In genomic region chr4:140957725-140958124, GRCm38 (mm10) we compare ENCODE assay signal across 8 mouse cellular contexts. TPM values are rescaled to one million over a fixed set of nuclear protein-coding genes. Genes with fewer than 3 reads are reported as not detected.
DNase-seq lines count a peak whose midpoint lies in the region; ATAC-seq and TF ChIP-seq lines count a peak whose summit lies in the region.

No protein-coding gene starts in this region.

- H3K9ac ChIP-seq in embryonic facial prominence, embryonic 11.5 days (replicated peaks; ENCODE audit: low read length), result peak overlapping the region; percentile 33
- H3K9ac ChIP-seq in intestine, postnatal 0 days (ENCODE audit: low read depth, low read length), result peak overlapping the region; percentile 37; the same call in 1 of the 2 replicates
- peak overlapping the region; percentile 55 for H3K9ac ChIP-seq in limb, embryonic 13.5 days
- H3K9ac ChIP-seq in midbrain, embryonic 14.5 days (replicated peaks; ENCODE audit: low read length), result peak overlapping the region; percentile 25; the same call in 1 of the 2 replicates

- H3K27me3 ChIP-seq in embryonic facial prominence, embryonic 11.5 days (ENCODE audit: control insufficient read depth, insufficient read depth, low read length), result no peaks in the 10 kb centered on the region
- H3K27me3 ChIP-seq in intestine, postnatal 0 days (replicated peaks; ENCODE audit: control insufficient read depth, insufficient read depth, low read length), result no peaks in the 10 kb centered on the region
- H3K27me3 ChIP-seq in limb, embryonic 13.5 days, result peaks cover 4% of the 10 kb centered on the region; the same call in 1 of the 2 replicates
- no peaks in the 10 kb centered on the region for H3K27me3 ChIP-seq in midbrain, embryonic 14.5 days (ENCODE audit: control insufficient read depth, insufficient read depth, low read length)
- no peaks in the 10 kb centered on the region for H3K27me3 ChIP-seq in spleen, adult 2 months (ENCODE audit: control insufficient read depth, insufficient read depth, low read length)

- 1% methylated on average over 13 of the region's 13 CpGs for WGBS in embryonic facial prominence, embryonic 11.5 days
- WGBS in intestine, postnatal 0 days, result 3% methylated on average over 13 of the region's 13 CpGs
- under 1% methylated on average over 13 of the region's 13 CpGs for WGBS in limb, embryonic 13.5 days
- under 1% methylated on average over 13 of the region's 13 CpGs for WGBS in midbrain, embryonic 14.5 days
- WGBS in spleen, adult 2 months, result 6% methylated on average over 13 of the region's 13 CpGs

- no peaks in the 10 kb centered on the region for H3K9me3 ChIP-seq in embryonic facial prominence, embryonic 11.5 days (replicated peaks; ENCODE audit: control insufficient read depth, low read length)
- H3K9me3 ChIP-seq in intestine, postnatal 0 days (ENCODE audit: control insufficient read depth), result no peaks in the 10 kb centered on the region
- H3K9me3 ChIP-seq in limb, embryonic 13.5 days, result no peaks in the 10 kb centered on the region
- H3K9me3 ChIP-seq in midbrain, embryonic 14.5 days (ENCODE audit: control insufficient read depth, low read length), result no peaks in the 10 kb centered on the region

- no peak for TF ChIP-seq POLR2A in spleen, adult 2 months (IDR thresholded peaks at IDR 0.05; ENCODE audit: low read depth, low read length)

- H3K4me1 ChIP-seq in embryonic facial prominence, embryonic 11.5 days (ENCODE audit: control insufficient read depth, insufficient read depth, low read length), result no peaks in the 10 kb centered on the region; the same call in 1 of the 2 replicates
- H3K4me1 ChIP-seq in intestine, postnatal 0 days (replicated peaks; ENCODE audit: control insufficient read depth, insufficient read depth, low read length), result no peaks in the 10 kb centered on the region; the same call in 1 of the 2 replicates
- H3K4me1 ChIP-seq in limb, embryonic 13.5 days, result peaks cover 26% of the 10 kb centered on the region
- H3K4me1 ChIP-seq in midbrain, embryonic 14.5 days (ENCODE audit: control insufficient read depth, insufficient read depth, low read length), result peaks cover 21% of the 10 kb centered on the region
- H3K4me1 ChIP-seq in spleen, adult 2 months (ENCODE audit: control insufficient read depth, insufficient read depth, insufficient read length), result peaks cover 18% of the 10 kb centered on the region; the same call in 1 of the 2 replicates

- peak; percentile 99 for TF ChIP-seq CTCF in intestine, postnatal 0 days (IDR thresholded peaks at IDR 0.05; ENCODE audit: low read depth)
- peak; percentile 99 for TF ChIP-seq CTCF in spleen, adult 2 months (IDR thresholded peaks at IDR 0.05; ENCODE audit: extremely low read depth, insufficient read depth, insufficient read length, insufficient replicate concordance)

- peak; percentile 64 for DNase-seq in ovary, postnatal 10 days (ENCODE audit: low spot score)
- DNase-seq in ovary, adult 18-20 months (ENCODE audit: low spot score), result no peak
- peak; percentile 93 for DNase-seq in embryonic facial prominence, embryonic 11.5 days (ENCODE audit: low spot score)
- DNase-seq in heart, adult 11 months, result peak; percentile 96
- DNase-seq in midbrain, embryonic 14.5 days, result peak; percentile 89
- DNase-seq in spleen, adult 2 months (ENCODE audit: low read depth in 1 of 2, low spot score in 2 of 2), result peak; percentile 42 to 79

- peak overlapping the region; percentile 52; the same call in 1 of the 2 replicates for H3K27ac ChIP-seq in embryonic facial prominence, embryonic 11.5 days (replicated peaks; ENCODE audit: low read depth, low read length)
- H3K27ac ChIP-seq in intestine, postnatal 0 days (ENCODE audit: low read depth, low read length), result no peak overlapping the region; the same call in 1 of the 2 replicates
- H3K27ac ChIP-seq in limb, embryonic 13.5 days, result no peak overlapping the region; the same call in 1 of the 2 replicates
- H3K27ac ChIP-seq in midbrain, embryonic 14.5 days (replicated peaks; ENCODE audit: low read depth, low read length), result peak overlapping the region; percentile 73
- H3K27ac ChIP-seq in spleen, adult 2 months (ENCODE audit: insufficient read depth, low read length), result peak overlapping the region; percentile 48; the same call in 1 of the 2 replicates

- H3K4me2 ChIP-seq in embryonic facial prominence, embryonic 11.5 days (ENCODE audit: low read depth, low read length), result peak overlapping the region; percentile 66
- peak overlapping the region; percentile 82 for H3K4me2 ChIP-seq in intestine, postnatal 0 days (replicated peaks; ENCODE audit: low read depth)
- peak overlapping the region; percentile 73 for H3K4me2 ChIP-seq in limb, embryonic 13.5 days (replicated peaks)
- peak overlapping the region; percentile 63 for H3K4me2 ChIP-seq in midbrain, embryonic 14.5 days (ENCODE audit: low read length)

- H3K4me3 ChIP-seq in embryonic facial prominence, embryonic 11.5 days (ENCODE audit: low read depth, low read length), result peak overlapping the region; percentile 27
- H3K4me3 ChIP-seq in intestine, postnatal 0 days (ENCODE audit: low read depth, low read length), result peak overlapping the region; percentile 43
- H3K4me3 ChIP-seq in limb, embryonic 13.5 days, result peak overlapping the region; percentile 45
- H3K4me3 ChIP-seq in midbrain, embryonic 14.5 days (replicated peaks; ENCODE audit: low read depth, low read length), result peak overlapping the region; percentile 32
- peak overlapping the region; percentile 30; the same call in 1 of the 2 replicates for H3K4me3 ChIP-seq in spleen, adult 2 months (ENCODE audit: extremely low read depth, insufficient read depth, insufficient read length)

- ATAC-seq in embryonic facial prominence, embryonic 11.5 days (replicated peaks; ENCODE audit: insufficient number of reproducible peaks, low FRiP score, low TSS enrichment, low read depth), result peak; percentile 27
- ATAC-seq in intestine, postnatal 0 days, result no peak
- ATAC-seq in limb, embryonic 13.5 days (ENCODE audit: low FRiP score, low read depth), result peak; percentile 30; the same call in 1 of the 2 replicates
- ATAC-seq in midbrain, embryonic 14.5 days (ENCODE audit: low FRiP score, low TSS enrichment), result peak; percentile 40; the same call in 1 of the 2 replicates

- H3K36me3 ChIP-seq in embryonic facial prominence, embryonic 11.5 days (replicated peaks; ENCODE audit: control insufficient read depth, insufficient read depth, low read depth, low read length), result no peaks in the 10 kb centered on the region
- no peaks in the 10 kb centered on the region for H3K36me3 ChIP-seq in intestine, postnatal 0 days (ENCODE audit: control insufficient read depth, insufficient read depth)
- no peaks in the 10 kb centered on the region for H3K36me3 ChIP-seq in limb, embryonic 13.5 days
- H3K36me3 ChIP-seq in midbrain, embryonic 14.5 days (ENCODE audit: control insufficient read depth, insufficient read depth, low read length), result no peaks in the 10 kb centered on the region
- H3K36me3 ChIP-seq in spleen, adult 2 months (ENCODE audit: control insufficient read depth, insufficient read depth, low read length), result no peaks in the 10 kb centered on the region

RNA-seq across cellular contexts. Expression of gene Sdhb, which starts 3.3 kb away (rescaled TPM):
- polyA plus RNA-seq in embryonic facial prominence, embryonic 11.5 days (2014; fragmentation: Nextera tagmentation; extraction: Ambion mirVana), result 428 and 430 TPM in 2 replicates
- 588 and 627 TPM in 2 replicates for polyA plus RNA-seq in intestine, postnatal 0 days (2015; fragmentation: Nextera tagmentation; extraction: Ambion mirVana)
- 387 and 396 TPM in 2 replicates for polyA plus RNA-seq in limb, embryonic 13.5 days (2015; fragmentation: Nextera tagmentation; extraction: Ambion mirVana)
- 456 and 524 TPM in 2 replicates for polyA plus RNA-seq in midbrain, embryonic 14.5 days (2014; fragmentation: Nextera tagmentation; extraction: Ambion mirVana)
- polyA plus RNA-seq in spleen, adult 2 months (2012; rRNA removed), result 66.0 and 79.2 TPM in 2 replicates

RNA-seq across cellular contexts. Expression of gene Atp13a2, which starts 28.9 kb away (rescaled TPM):
- 19.8 and 26.1 TPM in 2 replicates for polyA plus RNA-seq in embryonic facial prominence, embryonic 11.5 days (2014; fragmentation: Nextera tagmentation; extraction: Ambion mirVana)
- 10.9 and 11.7 TPM in 2 replicates for polyA plus RNA-seq in intestine, postnatal 0 days (2015; fragmentation: Nextera tagmentation; extraction: Ambion mirVana)
- polyA plus RNA-seq in limb, embryonic 13.5 days (2015; fragmentation: Nextera tagmentation; extraction: Ambion mirVana), result 37.4 and 41.8 TPM in 2 replicates
- polyA plus RNA-seq in midbrain, embryonic 14.5 days (2014; fragmentation: Nextera tagmentation; extraction: Ambion mirVana), result 162 and 173 TPM in 2 replicates
- 275 and 360 TPM in 2 replicates for polyA plus RNA-seq in spleen, adult 2 months (2012; rRNA removed)

RNA-seq across cellular contexts. Expression of gene Padi2, which starts 51.6 kb away (rescaled TPM):
- polyA plus RNA-seq in embryonic facial prominence, embryonic 11.5 days (2014; fragmentation: Nextera tagmentation; extraction: Ambion mirVana), result 2.4 and 2.5 TPM in 2 replicates
- polyA plus RNA-seq in intestine, postnatal 0 days (2015; fragmentation: Nextera tagmentation; extraction: Ambion mirVana), result 1.1 and 1.2 TPM in 2 replicates
- 1.2 and 1.3 TPM in 2 replicates for polyA plus RNA-seq in limb, embryonic 13.5 days (2015; fragmentation: Nextera tagmentation; extraction: Ambion mirVana)
- polyA plus RNA-seq in midbrain, embryonic 14.5 days (2014; fragmentation: Nextera tagmentation; extraction: Ambion mirVana), result 1.1 and 1.7 TPM in 2 replicates
- polyA plus RNA-seq in spleen, adult 2 months (2012; rRNA removed), result 10.7 and 12.0 TPM in 2 replicates

RNA-seq across cellular contexts. Expression of gene Mfap2, which starts 52.5 kb away (rescaled TPM):
- 409 and 469 TPM in 2 replicates for polyA plus RNA-seq in embryonic facial prominence, embryonic 11.5 days (2014; fragmentation: Nextera tagmentation; extraction: Ambion mirVana)
- polyA plus RNA-seq in intestine, postnatal 0 days (2015; fragmentation: Nextera tagmentation; extraction: Ambion mirVana), result 117 and 138 TPM in 2 replicates
- polyA plus RNA-seq in limb, embryonic 13.5 days (2015; fragmentation: Nextera tagmentation; extraction: Ambion mirVana), result 757 and 803 TPM in 2 replicates
- polyA plus RNA-seq in midbrain, embryonic 14.5 days (2014; fragmentation: Nextera tagmentation; extraction: Ambion mirVana), result 142 and 169 TPM in 2 replicates
- polyA plus RNA-seq in spleen, adult 2 months (2012; rRNA removed), result 3.1 and 4.6 TPM in 2 replicates

Comparison
In these comparisons a context has a peak if more than half of its experiments do, and no peak if none do; other contexts are left out.
1. H3K27ac ChIP-seq: peak in embryonic facial prominence, embryonic 11.5 days (single experiment), midbrain, embryonic 14.5 days (single experiment) and spleen, adult 2 months (single experiment); none in intestine, postnatal 0 days (single experiment) and limb, embryonic 13.5 days (single experiment).
2. Peak in every context shown above with its lines, with median percentiles within 50 percentile points of each other: H3K4me2 ChIP-seq, H3K4me3 ChIP-seq and H3K9ac ChIP-seq.